Mouse (Mus musculus) adipocyte (in vitro differentiated cells): Measurements from ENCODE around the gene Syt1.

Source experiments
- DNase-seq: peaks from one replicate; pipeline ENCODE4 v3.0.0-alpha.2; 2016; ENCODE audit warnings: low spot score

Gene Syt1

GRCm38 (mm10) chr10:109010241-109011193 is at the start of gene Syt1:
Gene Syt1, minus strand, starts transcription at chr10:109010982.
- DNase-seq = no peak

GRCm38 (mm10) chr10:109056500-109056899 is 45.7 kb upstream of the Syt1 start:
- no peak for DNase-seq

GRCm38 (mm10) chr10:109047537-109047936 is 36.8 kb upstream of the Syt1 start:
- DNase-seq = no peak

- no peak for DNase-seq
These were observed 36.2 kb upstream of the Syt1 start for GRCm38 (mm10) chr10:109046988-109047387.

GRCm38 (mm10) chr10:109011226-109012165 is 714 bp upstream of the Syt1 start:
- DNase-seq = no peak

- DNase-seq = no peak
These were observed 951 bp downstream of the Syt1 start for GRCm38 (mm10) chr10:109009831-109010230.

- no peak for DNase-seq
These were observed 2.3 kb downstream of the Syt1 start for GRCm38 (mm10) chr10:109008456-109008855.

- no peak for DNase-seq
These were observed 7.3 kb downstream of the Syt1 start for GRCm38 (mm10) chr10:109003482-109003881.

- DNase-seq = no peak
These were observed 23.5 kb downstream of the Syt1 start for GRCm38 (mm10) chr10:108987250-108987649.

GRCm38 (mm10) chr10:108979660-108980059 is 31.1 kb downstream of the Syt1 start:
- peak; percentile 84 for DNase-seq

- DNase-seq = no peak
These were observed 55.8 kb downstream of the Syt1 start for GRCm38 (mm10) chr10:108954952-108955351.

- no peak for DNase-seq
These were observed 58.6 kb downstream of the Syt1 start for GRCm38 (mm10) chr10:108952182-108952581.

- no peak for DNase-seq
These were observed 73.8 kb downstream of the Syt1 start for GRCm38 (mm10) chr10:108936838-108937430.

- no peak for DNase-seq
These were observed 80.5 kb downstream of the Syt1 start for GRCm38 (mm10) chr10:108930299-108930698.

- no peak for DNase-seq
These were observed 81.1 kb downstream of the Syt1 start for GRCm38 (mm10) chr10:108929676-108930075.

- DNase-seq = no peak
These were observed 105.5 kb downstream of the Syt1 start for GRCm38 (mm10) chr10:108905264-108905663.

- DNase-seq = no peak
These were observed 106.4 kb downstream of the Syt1 start for GRCm38 (mm10) chr10:108904371-108904770.

- no peak for DNase-seq
These were observed 114.3 kb downstream of the Syt1 start for GRCm38 (mm10) chr10:108896529-108896928.

- no peak for DNase-seq
These were observed 117.5 kb downstream of the Syt1 start for GRCm38 (mm10) chr10:108893288-108893687.

- DNase-seq = no peak
These were observed 118.3 kb downstream of the Syt1 start for GRCm38 (mm10) chr10:108892441-108892840.

- DNase-seq = no peak
These were observed 121.7 kb downstream of the Syt1 start for GRCm38 (mm10) chr10:108889084-108889483.

- DNase-seq = no peak
These were observed 124.0 kb downstream of the Syt1 start for GRCm38 (mm10) chr10:108886781-108887180.
